ENCODE assay signal across 8 mouse cellular contexts in the genomic region with DNA sequence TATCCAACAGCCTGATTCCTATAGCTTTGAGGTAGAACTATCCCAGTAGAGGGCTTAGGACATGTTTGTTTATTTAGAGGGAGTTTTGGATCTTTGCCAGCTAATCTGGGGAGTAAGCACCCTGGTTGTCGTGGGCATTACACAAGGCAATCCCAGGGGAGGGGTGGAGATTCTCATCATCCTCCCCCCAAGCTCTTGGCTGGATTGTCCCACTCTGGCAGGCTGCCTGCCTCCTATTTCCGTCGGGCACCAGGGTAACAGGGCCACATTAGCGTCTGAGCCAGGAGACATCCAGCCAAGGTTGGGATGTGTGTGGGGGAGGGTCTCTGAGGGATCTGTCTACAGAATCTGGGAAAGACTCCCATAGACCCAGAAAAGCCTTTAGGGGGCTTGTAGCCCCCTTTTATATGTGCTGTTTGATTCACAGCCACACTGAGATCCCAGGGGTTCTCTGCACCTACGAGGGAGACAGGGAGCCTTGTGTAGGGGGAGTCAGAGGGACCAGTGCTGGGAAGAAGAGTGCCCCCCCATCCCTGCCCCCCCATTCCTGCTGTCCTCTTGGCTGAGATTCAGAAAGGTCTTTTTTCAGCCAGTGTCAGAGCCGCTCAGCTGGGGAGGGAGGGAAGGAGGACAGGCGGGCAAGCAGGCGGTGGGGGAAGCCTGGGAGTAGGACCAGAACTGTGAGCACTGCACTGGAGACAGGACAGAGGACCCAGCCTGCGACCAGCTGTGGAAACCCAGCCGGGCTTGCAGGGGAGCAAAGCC. TPM values are rescaled to one million over a fixed set of nuclear protein-coding genes. Genes with fewer than 3 reads are reported as not detected.
DNase-seq lines count a peak whose midpoint lies in the region; ATAC-seq and TF ChIP-seq lines count a peak whose summit lies in the region.

No protein-coding gene starts in this region.

- peak; percentile 68 for ATAC-seq in forebrain, embryonic 13.5 days

- no peak for TF ChIP-seq EP300 in ES-Bruce4 (IDR thresholded peaks at IDR 0.05; ENCODE audit: insufficient read depth, low read depth, low read length)

- TF ChIP-seq CTCF in ES-Bruce4 (IDR thresholded peaks at IDR 0.05; ENCODE audit: low read depth, low read length) = no peak

- peaks cover 9% of the 10 kb centered on the region for H3K4me1 ChIP-seq in ES-Bruce4 (ENCODE audit: control insufficient read depth, insufficient read depth, low read length)
- peaks cover 83% of the 10 kb centered on the region for H3K4me1 ChIP-seq in forebrain, embryonic 13.5 days

- no peaks in the 10 kb centered on the region for H3K9me3 ChIP-seq in ES-Bruce4 (replicated peaks; ENCODE audit: control insufficient read depth, insufficient read depth, low read length, poor library complexity, severe bottlenecking)
- no peaks in the 10 kb centered on the region for H3K9me3 ChIP-seq in forebrain, embryonic 13.5 days (replicated peaks)

- peak overlapping the region; percentile 75 for H3K4me2 ChIP-seq in forebrain, embryonic 13.5 days

- TF ChIP-seq POLR2A in ES-Bruce4 (IDR thresholded peaks at IDR 0.05; ENCODE audit: insufficient read depth, low read length) = no peak

- H3K27ac ChIP-seq in ES-Bruce4 (ENCODE audit: insufficient read depth, low read length) = no peak overlapping the region
- H3K27ac ChIP-seq in forebrain, embryonic 13.5 days = peak overlapping the region; percentile 93

- H3K4me3 ChIP-seq in ES-Bruce4 (ENCODE audit: low read depth, low read length) = no peak overlapping the region
- peak overlapping the region; percentile 26 for H3K4me3 ChIP-seq in forebrain, embryonic 13.5 days

- H3K36me3 ChIP-seq in ES-Bruce4 (ENCODE audit: control insufficient read depth, insufficient read depth, low read length, poor library complexity, severe bottlenecking) = 0 out of 2 replicates have a peak, but pooled peaks cover 3% of the 10 kb centered on the region
- 0 out of 2 replicates have a peak, but pooled peaks cover 1% of the 10 kb centered on the region for H3K36me3 ChIP-seq in forebrain, embryonic 13.5 days (ENCODE audit: poor library complexity, severe bottlenecking)

- WGBS in forebrain, embryonic 13.5 days = 7% methylated on average over 8 of the region's 10 CpGs

- no peaks in the 10 kb centered on the region for H3K27me3 ChIP-seq in ES-Bruce4 (ENCODE audit: control insufficient read depth, insufficient read depth, low read length, poor library complexity, severe bottlenecking)
- no peaks in the 10 kb centered on the region for H3K27me3 ChIP-seq in forebrain, embryonic 13.5 days

- 0 out of 2 replicates have a peak overlapping the region, but pooled peaks have one; percentile 12 for H3K9ac ChIP-seq in ES-Bruce4 (ENCODE audit: low read depth, poor library complexity, severe bottlenecking)
- H3K9ac ChIP-seq in forebrain, embryonic 13.5 days = peak overlapping the region; percentile 55

- DNase-seq in brain, adult 2 months (ENCODE audit: low read depth, low spot score) = peak; percentile 86
- peak; percentile 71 to 78 for DNase-seq in heart, postnatal 14 days
- peak; percentile 58 to 73 for DNase-seq in kidney, postnatal 36 days
- DNase-seq in lung, adult 18-20 months = peak; percentile 67 to 83
- DNase-seq in right cerebral cortex, postnatal 10 days (ENCODE audit: low spot score in 2 of 2) = peak; percentile 89 to 90
- no peak for DNase-seq in embryo, embryonic 10.5 days (ENCODE audit: low spot score)

- intact Hi-C loops in heart, postnatal 14 days (cut with DNase I) = no loop called here

RNA-seq across cellular contexts. Expression of gene Tnk2, which starts 17.1 kb away (rescaled TPM):
- 37.6 and 42.4 TPM in 2 replicates for polyA plus RNA-seq in ES-Bruce4 (2011; ENCODE audit: insufficient read depth, insufficient read length, low read depth, missing spikeins)
- polyA plus RNA-seq in forebrain, embryonic 13.5 days (2015; fragmentation: Nextera tagmentation; extraction: Ambion mirVana) = 14.6 TPM in 2 replicates
- 10 to 100 TPM; 24.1 to 26.7 TPM for total RNA-seq in heart, postnatal 14 days (2021)

RNA-seq across cellular contexts. Expression of gene Tfrc, which starts 52.0 kb away (rescaled TPM):
- 118 and 141 TPM in 2 replicates for polyA plus RNA-seq in ES-Bruce4 (2011; ENCODE audit: insufficient read depth, insufficient read length, low read depth, missing spikeins)
- polyA plus RNA-seq in forebrain, embryonic 13.5 days (2015; fragmentation: Nextera tagmentation; extraction: Ambion mirVana) = 32.0 and 42.1 TPM in 2 replicates
- total RNA-seq in heart, postnatal 14 days (2021) = 100 to 1,000 TPM; 273 to 386 TPM
